Mouse (Mus musculus) stomach, postnatal 0 days (tissue): ENCODE measurements around the gene Dytn.
"Not testable (repeated sequence)": the region's sequence is repeated elsewhere in the genome, so short reads cannot be mapped to it uniquely, and the experiment has no call there.

ENCODE experiments used
- CTCF ChIP-seq: IDR thresholded peaks from 2 replicates; pipeline ENCODE4 v1.5.1; 2016; ENCODE audit warnings: antibody characterized with exemption, low read depth, mild to moderate bottlenecking, moderate library complexity
- EP300 ChIP-seq: optimal IDR thresholded peaks from 2 replicates; pipeline ENCODE3; 2016; ENCODE audit warnings: antibody characterized with exemption

GRCm38 (mm10) chr1:63630390-63630789, 56.3 kb downstream of the Dytn start:
- not testable (repeated sequence) for TF ChIP-seq CTCF, EP300
